9 mouse cellular contexts compared by ENCODE assay signal in genomic region chr17:48930994-48931393, GRCm38 (mm10). TPM values are rescaled to one million over a fixed set of nuclear protein-coding genes. Genes with fewer than 3 reads are reported as not detected.
DNase-seq lines count a peak whose midpoint lies in the region; ATAC-seq and TF ChIP-seq lines count a peak whose summit lies in the region.
"Had no signal": no experiment of that assay in that cellular context is flagged by ENCODE, and none has a peak within 500 bp of the region (broad histone marks: within the 10 kb centered on the region; RNA-seq: fewer than 3 reads in every experiment).

No protein-coding gene starts in this region.

- no peak for ATAC-seq in heart, embryonic 12.5 days (ENCODE audit: insufficient number of reproducible peaks, low FRiP score)
- no peak for ATAC-seq in heart, embryonic 11.5 days (replicated peaks; ENCODE audit: insufficient number of reproducible peaks, low FRiP score, low TSS enrichment)
- ATAC-seq in limb, embryonic 13.5 days (ENCODE audit: low FRiP score, low read depth): no peak

- TF ChIP-seq POLR2A in lung, adult 2 months (IDR thresholded peaks at IDR 0.05; ENCODE audit: borderline replicate concordance, extremely low read depth, low read depth, low read length): no peak

- no peaks in the 10 kb centered on the region for H3K36me3 ChIP-seq in heart, embryonic 12.5 days
- no peaks in the 10 kb centered on the region for H3K36me3 ChIP-seq in heart, embryonic 11.5 days (ENCODE audit: control insufficient read depth, insufficient read depth, low read length)
- H3K36me3 ChIP-seq in limb, embryonic 13.5 days: no peaks in the 10 kb centered on the region

- H3K9me3 ChIP-seq in heart, embryonic 12.5 days (replicated peaks): no peaks in the 10 kb centered on the region; the same call in 1 of the 2 replicates
- no peaks in the 10 kb centered on the region for H3K9me3 ChIP-seq in heart, embryonic 11.5 days (replicated peaks; ENCODE audit: control insufficient read depth, low read length)
- no peaks in the 10 kb centered on the region; the same call in 1 of the 2 replicates for H3K9me3 ChIP-seq in limb, embryonic 13.5 days

- H3K4me1 ChIP-seq in heart, embryonic 12.5 days (replicated peaks): peaks cover 10% of the 10 kb centered on the region; the same call in 1 of the 2 replicates
- no peaks in the 10 kb centered on the region for H3K4me1 ChIP-seq in heart, embryonic 11.5 days (ENCODE audit: control insufficient read depth, insufficient read depth, low read length)
- H3K4me1 ChIP-seq in limb, embryonic 13.5 days: peaks cover 18% of the 10 kb centered on the region
- H3K4me1 ChIP-seq in lung, adult 2 months (ENCODE audit: control insufficient read depth, insufficient read depth, low read length): no peaks in the 10 kb centered on the region

- H3K27me3 ChIP-seq in heart, embryonic 12.5 days (replicated peaks): peaks cover 89% of the 10 kb centered on the region
- H3K27me3 ChIP-seq in heart, embryonic 11.5 days (ENCODE audit: control insufficient read depth, insufficient read depth, low read length): peaks cover 49% of the 10 kb centered on the region
- peaks cover 45% of the 10 kb centered on the region for H3K27me3 ChIP-seq in limb, embryonic 13.5 days

- no peak overlapping the region for H3K4me3 ChIP-seq in heart, embryonic 12.5 days
- H3K4me3 ChIP-seq in heart, embryonic 11.5 days (ENCODE audit: low read depth, low read length): no peak overlapping the region
- H3K4me3 ChIP-seq in limb, embryonic 13.5 days: peak overlapping the region; percentile 57; the same call in 1 of the 2 replicates
- no peak overlapping the region for H3K4me3 ChIP-seq in lung, adult 2 months (replicated peaks; ENCODE audit: extremely low read depth, low read depth, low read length)

- TF ChIP-seq CTCF in lung, adult 2 months (IDR thresholded peaks at IDR 0.05; ENCODE audit: insufficient read depth, low read length): no peak

- 49% methylated on average over 10 of the region's 10 CpGs for WGBS in heart, embryonic 12.5 days
- WGBS in heart, embryonic 11.5 days (ENCODE audit: insufficient replicate concordance): 51% methylated on average over 10 of the region's 10 CpGs
- 52% methylated on average over 10 of the region's 10 CpGs for WGBS in limb, embryonic 13.5 days
- 49% methylated on average over 10 of the region's 10 CpGs for WGBS in lung, adult 2 months

- no peak overlapping the region for H3K9ac ChIP-seq in heart, embryonic 12.5 days
- no peak overlapping the region for H3K9ac ChIP-seq in heart, embryonic 11.5 days (ENCODE audit: low read depth, low read length)
- H3K9ac ChIP-seq in limb, embryonic 13.5 days: no peak overlapping the region

- DNase-seq in right cerebral cortex, postnatal 4 days: peak; percentile 17
- no peak for DNase-seq in right cerebral cortex, postnatal 14 days
- DNase-seq in ovary, adult 18-20 months (ENCODE audit: low spot score): no peak
- DNase-seq in Muller cell, postnatal 12 days (ENCODE audit: inconsistent ontology term): no peak
- DNase-seq in lung, adult 2 months: no peak

- peak overlapping the region; percentile 94; the same call in 1 of the 2 replicates for H3K4me2 ChIP-seq in heart, embryonic 12.5 days
- no peak overlapping the region for H3K4me2 ChIP-seq in heart, embryonic 11.5 days
- peak overlapping the region; percentile 75; the same call in 1 of the 2 replicates for H3K4me2 ChIP-seq in limb, embryonic 13.5 days (replicated peaks)

- no peak overlapping the region for H3K27ac ChIP-seq in heart, embryonic 12.5 days (ENCODE audit: poor library complexity, severe bottlenecking)
- no peak overlapping the region for H3K27ac ChIP-seq in heart, embryonic 11.5 days (ENCODE audit: low read depth, low read length)
- H3K27ac ChIP-seq in limb, embryonic 13.5 days: no peak overlapping the region

RNA-seq across cellular contexts. Expression of gene Lrfn2, which starts 1.2 kb away (rescaled TPM):
- 0.18 TPM in 1 of 2 replicates, not detected in the other for polyA plus RNA-seq in heart, embryonic 12.5 days (2016; fragmentation: Nextera tagmentation; extraction: Ambion mirVana)
- not detected in 2 replicates for polyA plus RNA-seq in heart, embryonic 11.5 days (2014; fragmentation: Nextera tagmentation; extraction: Ambion mirVana)
- polyA plus RNA-seq in limb, embryonic 13.5 days (2015; fragmentation: Nextera tagmentation; extraction: Ambion mirVana): 1.2 and 1.3 TPM in 2 replicates
- polyA plus RNA-seq in lung, adult 2 months (2012; rRNA removed): not detected in 2 replicates
- polyA plus RNA-seq: C2C12 had no signal
